Mouse (Mus musculus) bone marrow macrophage, adult 2 months (primary cell): ENCODE results near the gene Ubald2.

Experiments used
- CTCF ChIP-seq: IDR thresholded peaks from 2 replicates; pipeline ENCODE4 v1.5.1; 2012; ENCODE audit warnings: low read depth, mild to moderate bottlenecking, low read length, moderate library complexity
- POLR2A ChIP-seq: IDR thresholded peaks from 2 replicates; pipeline ENCODE4 v1.6.1; 2012; ENCODE audit warnings: mild to moderate bottlenecking, low read depth, low read length, borderline replicate concordance

GRCm38 (mm10) chr11:116418841-116419462 lies 14.9 kb upstream of the Ubald2 start:
- TF ChIP-seq POLR2A, result no peak
- no peak for TF ChIP-seq CTCF
